Comparison of ENCODE assay signal across 21 mouse cellular contexts in the genomic region with DNA sequence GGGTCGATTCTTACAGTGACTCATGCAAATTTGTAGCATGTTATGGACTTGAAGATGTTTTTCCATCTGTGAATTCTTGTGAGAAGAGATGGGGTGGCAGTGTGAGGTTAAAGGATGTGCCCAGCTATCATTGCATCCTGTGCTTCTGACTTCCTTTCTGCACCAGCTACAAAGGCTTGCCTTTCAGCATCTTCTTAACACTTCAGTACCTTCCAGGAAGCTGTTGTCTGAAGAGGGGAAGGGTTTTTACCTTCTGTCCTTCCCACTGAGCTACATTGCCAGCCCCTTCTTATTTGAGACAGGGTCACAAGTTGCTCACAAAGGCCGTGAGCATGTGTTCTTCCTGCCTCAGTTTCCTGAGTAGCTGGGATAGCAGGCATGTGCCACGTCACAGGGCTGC. TPM values are rescaled to one million over a fixed set of nuclear protein-coding genes. Genes with fewer than 3 reads are reported as not detected.
DNase-seq lines count a peak whose midpoint lies in the region; ATAC-seq and TF ChIP-seq lines count a peak whose summit lies in the region.
"Had no signal": no experiment of that assay in that cellular context is flagged by ENCODE, and none has a peak within 500 bp of the region (broad histone marks: within the 10 kb centered on the region; RNA-seq: fewer than 3 reads in every experiment).

No protein-coding gene starts in this region.

- H3K9me3 ChIP-seq in embryonic facial prominence, embryonic 12.5 days, result no peaks in the 10 kb centered on the region
- H3K9me3 ChIP-seq in embryonic facial prominence, embryonic 10.5 days, result no peaks in the 10 kb centered on the region
- no peaks in the 10 kb centered on the region for H3K9me3 ChIP-seq in megakaryocyte, embryonic 14.5 days
- no peaks in the 10 kb centered on the region for H3K9me3 ChIP-seq in midbrain, embryonic 15.5 days
- H3K9me3 ChIP-seq: hindbrain, embryonic 12.5 days; liver, embryonic 13.5 days; midbrain, embryonic 13.5 days had no signal

- peaks cover 82% of the 10 kb centered on the region for H3K4me1 ChIP-seq in embryonic facial prominence, embryonic 12.5 days
- H3K4me1 ChIP-seq in embryonic facial prominence, embryonic 10.5 days, result peaks cover 74% of the 10 kb centered on the region
- H3K4me1 ChIP-seq in megakaryocyte, embryonic 14.5 days, result peaks cover 100% of the 10 kb centered on the region
- H3K4me1 ChIP-seq in bone marrow macrophage, adult 2 months (ENCODE audit: control insufficient read depth, insufficient read depth, low read length), result peaks cover 88% of the 10 kb centered on the region
- peaks cover 29% of the 10 kb centered on the region for H3K4me1 ChIP-seq in midbrain, embryonic 15.5 days

- no peak overlapping the region for H3K4me2 ChIP-seq in embryonic facial prominence, embryonic 12.5 days (replicated peaks)
- H3K4me2 ChIP-seq in midbrain, embryonic 15.5 days, result no peak overlapping the region
- H3K4me2 ChIP-seq: hindbrain, embryonic 12.5 days; liver, embryonic 13.5 days; midbrain, embryonic 13.5 days had no signal

- no peak for TF ChIP-seq POLR2A in bone marrow macrophage, adult 2 months (IDR thresholded peaks at IDR 0.05; ENCODE audit: borderline replicate concordance, low read depth, low read length)

- DNase-seq in embryonic facial prominence, embryonic 10.5 days (ENCODE audit: low spot score), result no peak
- peak; percentile 46 for DNase-seq in splenic B cell, adult 2 months (ENCODE audit: low read depth, low spot score)
- no peak for DNase-seq in gastrocnemius, postnatal 36 days
- DNase-seq: cerebellum, adult 11-12 months; kidney, adult 2 months; liver, embryonic 13.5 days; retina, postnatal 1 day had no signal

- TF ChIP-seq CTCF in bone marrow macrophage, adult 2 months (IDR thresholded peaks at IDR 0.05; ENCODE audit: low read depth, low read length), result no peak

- peak overlapping the region; percentile 37; the same call in 1 of the 2 replicates for H3K27ac ChIP-seq in embryonic facial prominence, embryonic 12.5 days
- H3K27ac ChIP-seq in embryonic facial prominence, embryonic 10.5 days (replicated peaks), result no peak overlapping the region; the same call in 1 of the 2 replicates
- peak overlapping the region; percentile 47 for H3K27ac ChIP-seq in bone marrow macrophage, adult 2 months (ENCODE audit: insufficient read depth, low read depth, low read length)
- H3K27ac ChIP-seq in midbrain, embryonic 15.5 days, result no peak overlapping the region
- H3K27ac ChIP-seq: hindbrain, embryonic 12.5 days; liver, embryonic 13.5 days had no signal

- no peak overlapping the region for H3K4me3 ChIP-seq in embryonic facial prominence, embryonic 12.5 days
- H3K4me3 ChIP-seq in embryonic facial prominence, embryonic 10.5 days, result no peak overlapping the region
- H3K4me3 ChIP-seq in megakaryocyte, embryonic 14.5 days (replicated peaks), result peak overlapping the region; percentile 83
- no peak overlapping the region for H3K4me3 ChIP-seq in bone marrow macrophage, adult 2 months (ENCODE audit: insufficient read depth, low read length)
- H3K4me3 ChIP-seq in midbrain, embryonic 15.5 days, result no peak overlapping the region
- H3K4me3 ChIP-seq: erythroblast, embryonic 14.5 days; hindbrain, embryonic 12.5 days; liver, embryonic 13.5 days; midbrain, embryonic 13.5 days had no signal

- no peaks in the 10 kb centered on the region for H3K27me3 ChIP-seq in embryonic facial prominence, embryonic 12.5 days
- no peaks in the 10 kb centered on the region for H3K27me3 ChIP-seq in embryonic facial prominence, embryonic 10.5 days (replicated peaks; ENCODE audit: low read depth, poor library complexity, severe bottlenecking)
- no peaks in the 10 kb centered on the region for H3K27me3 ChIP-seq in megakaryocyte, embryonic 14.5 days (replicated peaks)
- H3K27me3 ChIP-seq in splenic B cell, adult 2 months (ENCODE audit: control insufficient read depth, insufficient read depth, low read length, poor library complexity, severe bottlenecking), result no peaks in the 10 kb centered on the region
- H3K27me3 ChIP-seq in midbrain, embryonic 15.5 days (replicated peaks), result no peaks in the 10 kb centered on the region
- H3K27me3 ChIP-seq: hindbrain, embryonic 12.5 days; liver, embryonic 13.5 days; midbrain, embryonic 13.5 days had no signal

- 79% methylated on average over 3 of the region's 3 CpGs for WGBS in embryonic facial prominence, embryonic 12.5 days
- 82% methylated on average over 3 of the region's 3 CpGs for WGBS in embryonic facial prominence, embryonic 10.5 days
- WGBS in midbrain, embryonic 15.5 days, result 78% methylated on average over 3 of the region's 3 CpGs

- intact Hi-C loops in gastrocnemius, postnatal 36 days (cut with DNase I), result no loop called here

- H3K9ac ChIP-seq in embryonic facial prominence, embryonic 12.5 days, result no peak overlapping the region
- no peak overlapping the region for H3K9ac ChIP-seq in midbrain, embryonic 15.5 days
- H3K9ac ChIP-seq: hindbrain, embryonic 12.5 days; liver, embryonic 13.5 days had no signal

- ATAC-seq in embryonic facial prominence, embryonic 12.5 days (ENCODE audit: insufficient number of reproducible peaks, insufficient read depth, low FRiP score, low TSS enrichment), result no peak
- no peak for ATAC-seq in megakaryocyte, adult 5-6 weeks (ENCODE audit: poor library complexity, severe bottlenecking)
- ATAC-seq in midbrain, embryonic 15.5 days (replicated peaks), result no peak
- ATAC-seq: midbrain, embryonic 13.5 days had no signal

- no peaks in the 10 kb centered on the region for H3K36me3 ChIP-seq in embryonic facial prominence, embryonic 12.5 days
- peaks cover 6% of the 10 kb centered on the region; the same call in 1 of the 2 replicates for H3K36me3 ChIP-seq in embryonic facial prominence, embryonic 10.5 days (replicated peaks)
- peaks cover 71% of the 10 kb centered on the region for H3K36me3 ChIP-seq in megakaryocyte, embryonic 14.5 days (replicated peaks; ENCODE audit: low read length)
- H3K36me3 ChIP-seq in splenic B cell, adult 2 months (ENCODE audit: control insufficient read depth, insufficient read depth, low read length, poor library complexity, severe bottlenecking), result no peaks in the 10 kb centered on the region
- no peaks in the 10 kb centered on the region for H3K36me3 ChIP-seq in midbrain, embryonic 15.5 days (replicated peaks)
- H3K36me3 ChIP-seq: hindbrain, embryonic 12.5 days; liver, embryonic 13.5 days; midbrain, embryonic 13.5 days had no signal

RNA-seq across cellular contexts. Expression of a gene that starts 18.2 kb away (rescaled TPM):
- polyA plus RNA-seq in embryonic facial prominence, embryonic 12.5 days (2016; fragmentation: Nextera tagmentation; extraction: Ambion mirVana), result 16.7 and 17.5 TPM in 2 replicates
- 14.6 and 15.2 TPM in 2 replicates for polyA plus RNA-seq in embryonic facial prominence, embryonic 10.5 days (2016; fragmentation: Nextera tagmentation; extraction: Ambion mirVana)
- polyA plus RNA-seq in megakaryocyte, embryonic 14.5 days (2012; ENCODE audit: insufficient read depth, low replicate concordance), result 122 and 129 TPM in 2 replicates
- 20.6 and 21.3 TPM in 2 replicates for total RNA-seq in megakaryocyte, adult 5-6 weeks (2015)
- total RNA-seq in megakaryocyte, adult 5-6 weeks (2017), result 12.7 and 17.5 TPM in 2 replicates
- polyA plus RNA-seq in bone marrow macrophage, adult 2 months (2012; ENCODE audit: insufficient read depth, insufficient read length, missing spikeins), result 139 and 151 TPM in 2 replicates
- 10 to 100 TPM; 28.0 to 31.1 TPM for total RNA-seq in gastrocnemius, postnatal 36 days (2021)
- polyA plus RNA-seq in midbrain, embryonic 15.5 days (2015; fragmentation: Nextera tagmentation; extraction: Ambion mirVana), result 17.9 and 18.7 TPM in 2 replicates

RNA-seq across cellular contexts. Expression of a gene that starts 34.7 kb away (rescaled TPM):
- polyA plus RNA-seq in embryonic facial prominence, embryonic 12.5 days (2016; fragmentation: Nextera tagmentation; extraction: Ambion mirVana), result not detected in 2 replicates
- polyA plus RNA-seq in embryonic facial prominence, embryonic 10.5 days (2016; fragmentation: Nextera tagmentation; extraction: Ambion mirVana), result not detected in 2 replicates
- polyA plus RNA-seq in megakaryocyte, embryonic 14.5 days (2012; ENCODE audit: insufficient read depth, low replicate concordance), result not detected in 2 replicates
- not detected in 2 replicates for total RNA-seq in megakaryocyte, adult 5-6 weeks (2015)
- total RNA-seq in megakaryocyte, adult 5-6 weeks (2017), result not detected in 2 replicates
- not detected in 2 replicates for polyA plus RNA-seq in bone marrow macrophage, adult 2 months (2012; ENCODE audit: insufficient read depth, insufficient read length, missing spikeins)
- not detected for total RNA-seq in gastrocnemius, postnatal 36 days (2021)
- not detected in 2 replicates for polyA plus RNA-seq in midbrain, embryonic 15.5 days (2015; fragmentation: Nextera tagmentation; extraction: Ambion mirVana)
- total RNA-seq: common myeloid progenitor, adult 5-6 weeks; granulocyte monocyte progenitor cell, adult 5-6 weeks; left cerebral cortex, postnatal 25 days; MEL had no signal
- polyA plus RNA-seq: erythroblast, embryonic 14.5 days; heart, embryonic 16.5 days; hindbrain, embryonic 12.5 days; kidney, adult 2 months; liver, embryonic 13.5 days; midbrain, embryonic 13.5 days; neural tube, embryonic 11.5 days had no signal

RNA-seq across cellular contexts. Expression of a gene that starts 38.1 kb away (rescaled TPM):
- not detected in 2 replicates for polyA plus RNA-seq in embryonic facial prominence, embryonic 12.5 days (2016; fragmentation: Nextera tagmentation; extraction: Ambion mirVana)
- polyA plus RNA-seq in embryonic facial prominence, embryonic 10.5 days (2016; fragmentation: Nextera tagmentation; extraction: Ambion mirVana), result not detected in 2 replicates
- 0.83 TPM in 1 of 2 replicates, not detected in the other for polyA plus RNA-seq in megakaryocyte, embryonic 14.5 days (2012; ENCODE audit: insufficient read depth, low replicate concordance)
- 0.36 TPM in 1 of 2 replicates, not detected in the other for total RNA-seq in megakaryocyte, adult 5-6 weeks (2015)
- 0.41 and 1.2 TPM in 2 replicates for total RNA-seq in megakaryocyte, adult 5-6 weeks (2017)
- not detected in 2 replicates for polyA plus RNA-seq in bone marrow macrophage, adult 2 months (2012; ENCODE audit: insufficient read depth, insufficient read length, missing spikeins)
- total RNA-seq in gastrocnemius, postnatal 36 days (2021), result 10 to 100 TPM; 18.0 to 28.1 TPM
- polyA plus RNA-seq in midbrain, embryonic 15.5 days (2015; fragmentation: Nextera tagmentation; extraction: Ambion mirVana), result not detected in 2 replicates
- total RNA-seq: granulocyte monocyte progenitor cell, adult 5-6 weeks; left cerebral cortex, postnatal 25 days had no signal
- polyA plus RNA-seq: heart, embryonic 16.5 days; hindbrain, embryonic 12.5 days; liver, embryonic 13.5 days; midbrain, embryonic 13.5 days; neural tube, embryonic 11.5 days had no signal

RNA-seq across cellular contexts. Expression of a gene that starts 41.1 kb away (rescaled TPM):
- polyA plus RNA-seq in embryonic facial prominence, embryonic 12.5 days (2016; fragmentation: Nextera tagmentation; extraction: Ambion mirVana), result 4.4 and 6.7 TPM in 2 replicates
- polyA plus RNA-seq in embryonic facial prominence, embryonic 10.5 days (2016; fragmentation: Nextera tagmentation; extraction: Ambion mirVana), result 3.2 and 3.7 TPM in 2 replicates
- polyA plus RNA-seq in megakaryocyte, embryonic 14.5 days (2012; ENCODE audit: insufficient read depth, low replicate concordance), result 1.1 TPM in 1 of 2 replicates, not detected in the other
- 6.3 and 6.5 TPM in 2 replicates for total RNA-seq in megakaryocyte, adult 5-6 weeks (2015)
- 7.3 and 11.1 TPM in 2 replicates for total RNA-seq in megakaryocyte, adult 5-6 weeks (2017)
- 58.4 and 60.9 TPM in 2 replicates for polyA plus RNA-seq in bone marrow macrophage, adult 2 months (2012; ENCODE audit: insufficient read depth, insufficient read length, missing spikeins)
- total RNA-seq in gastrocnemius, postnatal 36 days (2021), result 10 to 100 TPM; 15.0 to 17.2 TPM
- polyA plus RNA-seq in midbrain, embryonic 15.5 days (2015; fragmentation: Nextera tagmentation; extraction: Ambion mirVana), result 13.8 and 14.8 TPM in 2 replicates

RNA-seq across cellular contexts. Expression of a gene that starts 48.2 kb away (rescaled TPM):
- polyA plus RNA-seq in embryonic facial prominence, embryonic 12.5 days (2016; fragmentation: Nextera tagmentation; extraction: Ambion mirVana), result not detected in 2 replicates
- not detected in 2 replicates for polyA plus RNA-seq in embryonic facial prominence, embryonic 10.5 days (2016; fragmentation: Nextera tagmentation; extraction: Ambion mirVana)
- not detected in 2 replicates for polyA plus RNA-seq in megakaryocyte, embryonic 14.5 days (2012; ENCODE audit: insufficient read depth, low replicate concordance)
- not detected in 2 replicates for total RNA-seq in megakaryocyte, adult 5-6 weeks (2015)
- total RNA-seq in megakaryocyte, adult 5-6 weeks (2017), result not detected in 2 replicates
- polyA plus RNA-seq in bone marrow macrophage, adult 2 months (2012; ENCODE audit: insufficient read depth, insufficient read length, missing spikeins), result not detected in 2 replicates
- not detected for total RNA-seq in gastrocnemius, postnatal 36 days (2021)
- polyA plus RNA-seq in midbrain, embryonic 15.5 days (2015; fragmentation: Nextera tagmentation; extraction: Ambion mirVana), result not detected in 2 replicates
- total RNA-seq: common myeloid progenitor, adult 5-6 weeks; granulocyte monocyte progenitor cell, adult 5-6 weeks; left cerebral cortex, postnatal 25 days; MEL had no signal
- polyA plus RNA-seq: erythroblast, embryonic 14.5 days; heart, embryonic 16.5 days; hindbrain, embryonic 12.5 days; kidney, adult 2 months; liver, embryonic 13.5 days; midbrain, embryonic 13.5 days; neural tube, embryonic 11.5 days had no signal

Comparison
In these comparisons a context has a peak if more than half of its experiments do, and no peak if none do; other contexts are left out.
1. H3K27ac ChIP-seq: peak in embryonic facial prominence, embryonic 12.5 days (single experiment) and bone marrow macrophage, adult 2 months (single experiment); none in embryonic facial prominence, embryonic 10.5 days (single experiment) and midbrain, embryonic 15.5 days (single experiment).